Mouse (Mus musculus): ENCODE data around the gene Srsf10. TPM values are rescaled to one million over a fixed set of nuclear protein-coding genes. Genes with fewer than 3 reads are reported as not detected.
A peak's percentile ranks its signal among the peaks of the same experiment; 100 is the strongest.

Srsf10 gene
- total and polyA plus RNA-seq, 2 experiments from 2014 or later: 61.0 to 147 TPM

- DNase-seq (ENCODE audit: low spot score): no peak
- H3K9me3 ChIP-seq (ENCODE audit: low read length): no peaks in the 10 kb centered on the region
- WGBS: 43% methylated on average over 2 of the region's 2 CpGs
- H3K27ac ChIP-seq: no peak overlapping the region
- peak overlapping the region; percentile 1; the same call in 1 of the 2 replicates for H3K9ac ChIP-seq (replicated peaks; ENCODE audit: low read length)
- H3K4me2 ChIP-seq (ENCODE audit: low read depth, low read length): peak overlapping the region; percentile 85
- H3K4me3 ChIP-seq (ENCODE audit: low read length): 0 out of 2 replicates have a peak overlapping the region, but pooled peaks have one; percentile 8
- H3K27me3 ChIP-seq (ENCODE audit: insufficient read depth, low read length): no peaks in the 10 kb centered on the region
- no peaks in the 10 kb centered on the region for H3K36me3 ChIP-seq (ENCODE audit: insufficient read depth, low read length)
- no peak for ATAC-seq
- peaks cover 17% of the 10 kb centered on the region for H3K4me1 ChIP-seq (ENCODE audit: insufficient read depth, low read length)
- TF ChIP-seq CTCF (IDR thresholded peaks at IDR 0.05; ENCODE audit: low read depth): no peak
These were observed 14.9 kb downstream of the Srsf10 start for GRCm38 (mm10) chr4:135870227-135871023.

GRCm38 (mm10) chr4:135872015-135872414 lies 16.5 kb downstream of the Srsf10 start:
- Histone ChIP-seq H3K27ac (peak overlapping the region; percentile 100; the same call in 1 of the 2 replicates), H3K4me2 (ENCODE audit: low read depth, low read length) (peak overlapping the region; percentile 85), H3K4me1 (ENCODE audit: insufficient read depth, low read length) (peaks cover 31% of the 10 kb centered on the region), H3K4me3 (ENCODE audit: low read length) (peak overlapping the region; percentile 89), H3K9me3 (ENCODE audit: low read length) (no peaks in the 10 kb centered on the region), H3K9ac (replicated peaks; ENCODE audit: low read length) (peak overlapping the region; percentile 28; the same call in 1 of the 2 replicates), H3K36me3 (ENCODE audit: insufficient read depth, low read length) (no peaks in the 10 kb centered on the region), H3K27me3 (ENCODE audit: insufficient read depth, low read length) (no peaks in the 10 kb centered on the region)
- WGBS: 36% methylated on average over 3 of the region's 3 CpGs
- no peak for ATAC-seq
- TF ChIP-seq CTCF (IDR thresholded peaks at IDR 0.05; ENCODE audit: low read depth): no peak
- DNase-seq (ENCODE audit: low spot score): no peak

GRCm38 (mm10) chr4:135872589-135873391 lies 17.2 kb downstream of the Srsf10 start:
- no peaks in the 10 kb centered on the region for H3K36me3 ChIP-seq (ENCODE audit: insufficient read depth, low read length)
- no peaks in the 10 kb centered on the region for H3K9me3 ChIP-seq (ENCODE audit: low read length)
- DNase-seq (ENCODE audit: low spot score): peak; percentile 28
- no peak for TF ChIP-seq CTCF (IDR thresholded peaks at IDR 0.05; ENCODE audit: low read depth)
- 5% methylated on average over 17 of the region's 17 CpGs for WGBS
- peaks cover 32% of the 10 kb centered on the region for H3K4me1 ChIP-seq (ENCODE audit: insufficient read depth, low read length)
- ATAC-seq: no peak
- peak overlapping the region; percentile 89 for H3K4me3 ChIP-seq (ENCODE audit: low read length)
- H3K9ac ChIP-seq (replicated peaks; ENCODE audit: low read length): peak overlapping the region; percentile 96
- H3K27ac ChIP-seq: peak overlapping the region; percentile 100
- H3K4me2 ChIP-seq (ENCODE audit: low read depth, low read length): peak overlapping the region; percentile 85
- H3K27me3 ChIP-seq (ENCODE audit: insufficient read depth, low read length): no peaks in the 10 kb centered on the region

GRCm38 (mm10) chr4:135873526-135874202 lies 18.1 kb downstream of the Srsf10 start, which contains the start of gene Pnrc2:
TSS of gene Pnrc2 (minus strand) at chr4:135873850.
- ATAC-seq (peak; percentile 98), DNase-seq (ENCODE audit: low spot score) (peak; percentile 97)
- peak within 1 kb of the TSS; percentile 96 for H3K9ac ChIP-seq (replicated peaks; ENCODE audit: low read length)
- H3K4me2 ChIP-seq (ENCODE audit: low read depth, low read length): peak within 1 kb of the TSS; percentile 85
- WGBS: under 1% methylated on average over 57 of the region's 60 CpGs
- H3K27ac ChIP-seq: peak within 1 kb of the TSS; percentile 100
- no peaks in the 10 kb centered on the region for H3K27me3 ChIP-seq (ENCODE audit: insufficient read depth, low read length)
- TF ChIP-seq CTCF (IDR thresholded peaks at IDR 0.05; ENCODE audit: low read depth): no peak; the same call in 1 of the 2 replicates
- no peaks in the 10 kb centered on the region for H3K9me3 ChIP-seq (ENCODE audit: low read length)
- H3K36me3 ChIP-seq (ENCODE audit: insufficient read depth, low read length): no peaks in the 10 kb centered on the region
- peaks cover 32% of the 10 kb centered on the region for H3K4me1 ChIP-seq (ENCODE audit: insufficient read depth, low read length)
- H3K4me3 ChIP-seq (ENCODE audit: low read length): peak within 1 kb of the TSS; percentile 89

- 70% methylated on average over 10 of the region's 10 CpGs for WGBS
- DNase-seq (ENCODE audit: low spot score) (no peak), ATAC-seq (no peak)
- Histone ChIP-seq H3K4me3 (ENCODE audit: low read length) (no peak overlapping the region), H3K27ac (peak overlapping the region; percentile 100), H3K9ac (replicated peaks; ENCODE audit: low read length) (no peak overlapping the region), H3K4me2 (ENCODE audit: low read depth, low read length) (peak overlapping the region; percentile 85; the same call in 1 of the 2 replicates), H3K4me1 (ENCODE audit: insufficient read depth, low read length) (peaks cover 32% of the 10 kb centered on the region), H3K27me3 (ENCODE audit: insufficient read depth, low read length) (no peaks in the 10 kb centered on the region), H3K9me3 (ENCODE audit: low read length) (no peaks in the 10 kb centered on the region), H3K36me3 (ENCODE audit: insufficient read depth, low read length) (no peaks in the 10 kb centered on the region)
- no peak for TF ChIP-seq CTCF (IDR thresholded peaks at IDR 0.05; ENCODE audit: low read depth)
These were observed 19.3 kb downstream of the Srsf10 start for GRCm38 (mm10) chr4:135874564-135875535.

Data from hindbrain, postnatal 0 days (tissue).